Mouse (Mus musculus): ENCODE measurements around the gene Esrra.

Gene Esrra

DNA sequence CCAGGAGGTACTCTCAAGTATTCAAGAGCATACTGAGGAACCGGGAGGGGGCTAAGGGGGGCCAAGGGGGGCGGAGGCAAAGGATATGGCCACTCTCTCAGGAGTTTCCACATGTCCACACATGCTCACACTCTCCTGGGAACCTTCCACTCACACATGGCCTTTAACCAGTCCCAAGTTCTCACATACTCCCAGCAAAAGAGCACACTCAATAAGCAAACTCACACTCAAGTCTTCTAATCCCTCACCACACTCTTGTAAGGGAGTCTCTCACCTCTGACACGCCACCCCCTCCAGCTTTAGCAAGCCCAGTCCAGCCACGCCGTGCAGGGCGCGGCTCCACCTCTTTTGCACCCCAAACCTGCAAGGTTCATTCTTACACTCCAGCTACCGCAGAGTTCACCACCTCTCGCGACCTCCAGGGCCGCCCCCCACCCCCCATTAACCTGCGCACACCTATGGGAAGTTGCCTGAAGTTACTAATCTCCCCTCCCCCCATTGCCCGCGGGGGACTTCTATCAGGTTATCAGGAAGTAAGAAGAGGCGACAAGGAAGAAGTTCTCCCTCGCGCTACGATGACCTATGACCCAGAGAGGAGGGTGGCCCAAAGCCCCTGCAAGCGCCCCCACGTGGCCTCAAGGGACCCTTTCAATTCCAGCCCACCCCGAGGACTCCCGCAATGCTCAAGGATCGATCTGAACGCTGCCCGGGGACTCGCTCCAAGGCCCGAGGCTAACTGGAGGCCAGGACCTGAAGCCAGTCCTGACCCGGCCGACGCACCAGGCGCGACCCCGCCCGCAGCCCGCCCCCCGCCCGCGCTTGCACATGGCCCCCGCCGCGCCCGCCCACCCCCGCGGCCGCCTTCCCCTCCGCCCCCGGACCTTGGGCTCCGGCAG lies 624 bp downstream of the Esrra start:
- WGBS, result 3% methylated on average over 48 of the region's 48 CpGs

DNA sequence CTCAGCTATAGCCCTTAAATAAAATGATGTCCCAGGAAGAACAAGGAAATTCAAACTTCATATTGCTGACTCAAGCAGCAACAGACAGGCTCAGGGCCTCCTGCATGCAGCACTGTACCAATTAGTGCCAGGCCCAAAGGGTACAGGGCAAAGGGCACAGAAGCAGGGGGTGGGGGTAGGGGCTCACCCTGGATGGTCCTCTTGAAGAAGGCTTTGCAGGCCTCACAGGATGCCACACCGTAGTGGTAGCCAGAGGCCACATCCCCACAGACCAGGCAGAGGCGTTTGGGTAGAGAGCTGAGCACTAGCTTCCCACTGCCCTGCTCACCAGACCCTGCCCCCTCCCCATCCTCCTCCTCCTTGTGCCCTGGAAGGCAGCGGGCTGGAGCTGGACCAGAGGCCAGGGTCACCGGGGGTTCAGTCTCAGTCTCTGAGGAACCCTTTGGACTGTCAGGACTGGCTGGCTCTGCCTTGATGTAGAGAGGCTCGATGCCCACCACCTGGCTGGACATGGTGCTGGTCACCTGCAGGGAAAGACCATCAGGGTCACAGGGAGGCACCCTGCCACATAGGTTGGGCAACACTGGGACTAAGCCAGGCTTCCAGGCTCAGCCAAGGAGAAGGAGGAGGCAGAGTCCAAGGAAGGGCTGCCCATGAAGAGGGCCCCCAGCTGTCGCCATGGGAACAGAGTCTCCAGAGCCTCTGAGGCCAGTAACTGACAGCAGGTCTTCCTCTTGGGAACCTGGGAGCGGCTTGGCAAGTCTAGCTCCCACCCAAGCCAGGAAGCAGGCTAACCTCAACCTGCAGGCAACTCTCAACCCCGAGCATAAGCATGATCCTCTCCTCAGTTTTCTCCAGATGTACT lies 1.5 kb downstream of the Esrra start:
- 42% methylated on average over 8 of the region's 8 CpGs for WGBS

DNA sequence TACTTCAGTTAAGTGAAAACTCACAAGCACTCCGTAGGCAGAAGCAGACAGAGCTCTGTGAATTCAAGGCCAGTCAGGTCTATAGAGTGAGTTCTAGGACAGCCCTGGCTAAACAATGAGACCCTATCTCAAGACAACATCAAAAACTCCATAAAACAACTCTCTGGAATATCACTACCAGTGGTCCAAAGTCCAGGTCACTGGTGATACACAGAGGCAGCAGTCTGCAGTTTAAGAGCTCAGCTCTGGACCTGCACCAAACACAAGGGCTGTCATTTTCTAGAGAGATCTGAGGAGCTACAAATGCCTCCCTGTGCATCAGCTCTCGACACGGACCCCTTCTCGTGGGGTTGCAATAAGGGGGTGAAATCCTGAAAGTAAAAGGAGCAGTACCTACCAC lies 3.3 kb downstream of the Esrra start:
- WGBS, result 85% methylated on average over 4 of the region's 4 CpGs

DNA sequence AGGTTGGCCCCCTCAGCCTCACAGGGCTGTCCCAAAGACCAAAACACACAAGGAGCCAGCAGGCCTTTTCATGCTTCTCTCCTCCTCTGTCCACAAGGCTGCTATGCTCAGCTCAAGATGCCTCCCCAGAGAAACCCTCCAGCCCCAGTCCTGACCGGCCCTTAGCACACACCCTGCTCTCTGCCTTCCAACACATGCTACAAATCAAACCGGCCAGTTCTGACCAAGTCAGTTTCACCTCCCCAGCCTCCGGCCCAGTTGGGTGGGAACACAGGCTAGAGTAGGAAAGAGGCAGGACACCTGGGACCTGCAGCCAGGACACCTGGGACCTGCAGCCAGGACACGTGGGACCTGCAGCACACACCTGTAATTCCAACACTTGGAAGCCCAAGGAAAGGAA lies 5.1 kb downstream of the Esrra start:
- WGBS, result 84% methylated on average over 4 of the region's 4 CpGs

DNA sequence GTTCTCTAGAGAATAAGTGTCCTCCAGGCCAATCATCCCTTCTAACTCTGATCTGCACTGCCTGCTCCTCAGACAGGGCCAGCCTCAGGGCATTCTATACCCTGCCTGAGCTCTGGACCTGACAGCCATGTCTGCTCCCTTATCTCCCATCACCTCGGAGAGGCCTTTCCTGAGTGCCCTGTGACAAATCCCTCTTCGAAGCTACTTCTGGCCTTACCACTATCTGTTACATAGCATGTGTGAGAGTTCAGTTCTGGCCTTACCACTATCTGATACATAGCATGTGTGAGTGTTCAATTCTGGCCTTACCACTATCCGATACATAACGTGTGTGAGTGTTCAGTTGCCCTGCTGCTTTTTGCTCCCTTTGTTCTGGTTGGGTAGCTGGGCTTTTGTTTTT lies 6.3 kb downstream of the Esrra start:
- WGBS, result 83% methylated on average over 4 of the region's 4 CpGs

DNA sequence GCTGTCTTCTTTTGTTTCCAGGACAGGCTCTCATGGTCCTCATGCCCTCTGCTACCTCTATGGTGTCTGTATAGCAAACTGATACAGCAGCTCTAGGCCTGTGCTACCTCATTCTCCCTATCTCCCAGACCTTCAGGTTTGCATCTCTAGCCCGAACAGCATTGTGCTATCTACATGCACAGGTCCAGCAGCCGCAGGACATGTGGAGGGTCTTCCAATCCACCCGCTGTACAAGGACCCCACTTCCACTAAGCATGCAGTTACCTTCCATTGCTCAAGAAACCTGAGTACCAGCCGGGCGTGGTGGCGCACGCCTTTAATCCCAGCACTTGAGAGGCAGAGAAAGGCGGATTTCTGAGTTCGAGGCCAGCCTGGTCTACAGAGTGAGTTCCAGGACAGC lies 7.1 kb downstream of the Esrra start:
- WGBS, result 96% methylated on average over 9 of the region's 9 CpGs

DNA sequence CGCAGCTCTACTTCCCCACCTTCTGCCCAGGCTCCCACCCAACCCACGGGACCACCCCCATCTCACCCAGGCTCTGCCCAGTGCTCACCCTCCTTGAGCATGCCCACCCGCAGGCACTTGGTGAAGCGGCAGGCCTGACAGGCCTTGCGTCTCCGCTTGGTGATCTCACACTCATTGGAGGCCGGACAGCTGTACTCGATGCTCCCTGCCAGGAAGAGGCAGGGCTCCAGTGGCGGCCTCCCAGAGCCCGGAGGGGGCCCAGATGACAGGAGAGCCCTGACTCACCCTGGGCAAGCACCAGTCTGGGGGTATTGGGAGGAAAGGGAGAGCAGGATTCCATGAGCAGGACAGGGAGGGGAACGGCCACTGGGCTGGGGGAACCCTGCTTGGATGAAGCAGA lies 7.6 kb downstream of the Esrra start:
- 72% methylated on average over 11 of the region's 11 CpGs for WGBS

DNA sequence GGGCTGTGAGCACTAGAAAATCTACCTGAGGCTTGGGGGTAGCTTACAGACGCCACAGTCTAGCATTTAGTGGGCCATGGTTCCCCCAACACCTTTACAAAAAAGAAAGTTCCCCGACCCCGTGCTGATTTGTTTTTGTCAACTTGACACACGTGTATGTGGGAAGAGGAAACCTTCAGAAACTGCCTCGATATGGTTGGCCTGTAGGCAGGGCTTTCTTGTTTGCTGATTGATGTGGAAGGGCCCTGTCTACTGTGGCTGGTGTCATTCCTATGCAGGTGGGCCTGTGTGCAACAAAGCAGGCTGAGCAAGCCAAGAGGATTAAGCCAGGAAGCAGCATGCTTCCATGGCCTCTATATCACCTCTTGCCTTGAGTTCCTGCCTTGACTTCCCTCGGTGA lies 8.6 kb downstream of the Esrra start:
- whole genome bisulfite sequencing, result 81% methylated on average over 6 of the region's 6 CpGs

DNA sequence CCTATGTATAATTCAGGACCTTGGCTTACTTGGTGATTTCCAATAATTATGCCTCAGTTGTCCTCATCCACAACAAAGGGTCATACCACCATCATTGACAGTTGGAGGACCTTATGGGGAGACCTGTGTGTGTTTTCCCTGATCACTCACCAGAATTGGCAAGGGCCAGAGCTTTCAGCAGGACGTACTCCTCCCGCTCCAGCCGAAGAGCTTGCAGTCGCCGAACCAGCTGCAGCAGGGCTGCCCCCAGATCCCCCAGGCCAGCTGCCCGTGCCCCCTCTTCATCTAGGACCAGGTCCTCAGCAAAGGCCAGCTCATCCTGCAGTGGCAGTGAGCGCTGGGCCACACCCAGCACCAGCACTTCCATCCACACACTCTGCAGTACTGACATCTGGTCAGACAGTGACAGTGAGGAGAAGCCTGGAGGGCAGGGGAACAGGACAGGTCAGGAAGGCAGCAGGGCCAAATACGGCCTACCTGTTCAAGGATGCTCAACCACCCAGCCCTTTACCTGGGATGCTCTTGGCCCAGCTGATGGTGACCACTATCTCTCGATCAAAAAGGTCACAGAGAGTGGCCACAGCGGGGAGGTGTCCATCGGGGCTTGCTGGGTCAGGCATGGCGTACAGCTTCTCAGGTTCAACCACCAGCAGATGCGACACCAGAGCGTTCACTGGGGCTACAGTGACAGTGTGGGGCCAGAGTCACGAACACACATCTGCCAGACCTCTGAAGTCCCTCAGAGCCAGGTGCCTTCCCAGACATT lies 9.2 kb downstream of the Esrra start:
- WGBS, result 93% methylated on average over 15 of the region's 15 CpGs

DNA sequence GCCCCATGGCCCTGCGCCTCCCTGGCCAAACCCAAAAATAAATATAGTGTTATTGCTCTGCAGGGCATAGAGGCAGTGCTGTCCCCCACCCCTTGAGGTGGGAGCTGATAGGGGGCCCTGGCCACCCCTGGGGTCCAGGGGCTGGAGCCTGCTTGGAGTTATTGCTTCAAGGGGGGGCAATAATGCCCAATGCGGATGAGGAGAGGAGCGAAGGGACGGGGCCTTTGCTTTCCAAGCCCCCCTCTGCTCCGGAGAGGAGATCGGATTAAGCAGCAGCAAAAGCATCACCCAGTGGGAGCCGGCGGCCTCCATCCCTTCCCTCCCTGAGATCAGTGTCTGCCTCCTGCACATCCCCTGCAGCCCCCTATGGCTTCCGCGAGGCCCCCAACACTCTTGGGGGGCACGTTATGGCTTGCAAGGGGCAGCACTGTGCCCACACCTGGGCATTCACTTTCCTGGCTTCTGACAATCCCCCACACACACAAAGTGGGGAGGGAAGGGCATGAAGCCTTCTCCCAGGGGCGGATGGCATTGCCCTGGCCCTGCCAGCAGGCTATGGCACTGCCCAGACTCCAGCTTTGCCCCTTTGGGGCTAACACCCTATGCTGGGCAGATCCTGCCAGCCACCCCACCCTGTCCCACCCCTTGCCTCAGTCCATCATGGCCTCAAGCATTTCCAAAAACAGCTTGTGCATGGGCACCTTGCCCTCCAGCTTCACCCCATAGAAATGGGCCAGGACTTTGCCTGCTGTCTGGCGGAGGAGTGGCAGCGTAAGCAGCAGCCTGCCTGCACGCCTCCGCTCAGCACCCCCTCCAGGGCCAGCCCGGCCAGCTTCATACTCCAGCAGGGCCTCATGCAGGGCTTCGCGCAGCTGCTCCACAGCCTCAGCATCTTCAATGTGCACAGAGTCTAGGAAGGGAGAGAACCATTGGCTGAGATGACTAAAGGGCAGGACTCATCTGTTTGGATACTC lies 10.2 kb downstream of the Esrra start:
- 73% methylated on average over 19 of the region's 19 CpGs for WGBS

DNA sequence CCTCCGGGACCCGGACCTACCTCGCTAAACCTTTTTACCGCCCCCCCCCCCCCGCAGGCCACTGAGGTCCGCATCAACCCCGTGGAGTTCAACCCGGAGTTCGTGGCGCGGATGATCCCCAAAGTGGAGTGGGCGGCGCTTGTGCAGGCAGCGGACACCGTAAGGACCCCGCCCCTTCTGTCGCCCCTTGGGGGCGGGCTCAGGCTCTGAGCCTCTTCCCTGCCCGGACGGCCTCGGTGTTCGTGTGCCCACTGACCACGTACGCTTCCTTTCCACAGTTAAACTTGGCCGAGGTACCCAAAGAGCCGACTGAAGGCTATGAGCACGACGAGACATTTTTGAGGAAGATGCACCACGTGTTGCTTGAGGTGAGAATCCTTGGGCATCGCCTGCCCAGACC lies 11.3 kb downstream of the Esrra start:
- under 1% methylated on average over 30 of the region's 30 CpGs for WGBS

DNA sequence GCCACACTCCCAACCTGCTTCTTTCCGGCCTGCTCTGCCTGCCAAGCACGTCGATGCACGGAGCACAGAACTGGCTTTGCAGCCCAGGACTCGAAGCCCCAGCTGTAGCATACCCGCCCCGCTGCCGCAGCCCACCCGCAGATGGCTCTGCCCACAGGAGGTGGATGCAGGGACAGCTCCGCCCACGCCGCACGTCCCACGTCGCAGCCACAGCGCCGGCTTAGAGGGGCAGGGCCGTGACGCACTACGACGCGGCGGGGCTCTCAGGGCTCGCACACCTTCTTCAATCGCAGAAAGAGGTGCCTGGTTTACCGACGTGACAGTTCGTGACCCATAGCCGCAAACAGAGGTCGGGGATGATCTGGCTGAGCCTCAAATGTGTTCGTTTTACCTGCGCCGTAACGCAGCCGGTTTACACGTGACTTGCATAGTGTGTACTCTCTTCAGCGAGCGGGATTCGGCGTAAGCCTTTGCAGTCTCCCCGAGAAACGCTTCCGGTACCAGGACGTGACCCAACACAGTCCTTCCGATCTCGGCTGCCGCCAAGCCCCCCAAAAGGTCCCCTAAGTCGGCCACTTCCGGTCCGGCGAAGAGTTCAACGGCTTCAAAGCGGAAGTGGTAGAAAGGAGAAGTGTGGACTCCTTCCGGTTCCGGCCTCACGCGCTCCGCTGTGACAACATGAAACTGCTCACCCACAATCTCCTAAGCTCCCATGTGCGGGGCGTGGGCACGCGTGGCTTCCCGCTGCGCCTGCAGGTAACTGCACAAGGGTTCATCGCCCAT lies 11.9 kb downstream of the Esrra start, which contains the start of the genes Trmt112 and Prdx5:
Gene Trmt112 (plus strand): TSS at position 192 of the 783 bp plus-strand sequence.
Gene Prdx5 (minus strand): TSS at position 600 of the 783 bp plus-strand sequence.
- WGBS, result under 1% methylated on average over 65 of the region's 65 CpGs

DNA sequence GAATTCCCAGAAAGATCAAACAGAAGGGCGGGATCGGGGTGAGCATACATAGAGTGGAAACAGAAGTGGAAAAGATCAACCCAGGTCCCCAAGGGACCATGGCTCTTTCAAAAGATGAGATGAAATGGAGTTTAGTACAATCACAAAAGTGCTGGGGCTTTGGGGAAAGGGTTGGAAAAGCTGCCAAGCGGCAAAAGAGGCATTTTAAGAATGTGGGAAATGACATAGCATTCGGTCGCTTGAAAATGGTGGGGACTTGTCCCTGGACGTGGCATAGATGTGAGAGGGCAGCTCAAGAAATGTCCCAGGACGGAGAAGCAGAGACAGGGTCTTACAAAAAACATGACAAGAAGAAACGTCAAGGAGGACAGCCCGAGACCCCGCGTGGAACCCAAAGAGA lies 12.6 kb downstream of the Esrra start:
- WGBS, result 4% methylated on average over 11 of the region's 11 CpGs

DNA sequence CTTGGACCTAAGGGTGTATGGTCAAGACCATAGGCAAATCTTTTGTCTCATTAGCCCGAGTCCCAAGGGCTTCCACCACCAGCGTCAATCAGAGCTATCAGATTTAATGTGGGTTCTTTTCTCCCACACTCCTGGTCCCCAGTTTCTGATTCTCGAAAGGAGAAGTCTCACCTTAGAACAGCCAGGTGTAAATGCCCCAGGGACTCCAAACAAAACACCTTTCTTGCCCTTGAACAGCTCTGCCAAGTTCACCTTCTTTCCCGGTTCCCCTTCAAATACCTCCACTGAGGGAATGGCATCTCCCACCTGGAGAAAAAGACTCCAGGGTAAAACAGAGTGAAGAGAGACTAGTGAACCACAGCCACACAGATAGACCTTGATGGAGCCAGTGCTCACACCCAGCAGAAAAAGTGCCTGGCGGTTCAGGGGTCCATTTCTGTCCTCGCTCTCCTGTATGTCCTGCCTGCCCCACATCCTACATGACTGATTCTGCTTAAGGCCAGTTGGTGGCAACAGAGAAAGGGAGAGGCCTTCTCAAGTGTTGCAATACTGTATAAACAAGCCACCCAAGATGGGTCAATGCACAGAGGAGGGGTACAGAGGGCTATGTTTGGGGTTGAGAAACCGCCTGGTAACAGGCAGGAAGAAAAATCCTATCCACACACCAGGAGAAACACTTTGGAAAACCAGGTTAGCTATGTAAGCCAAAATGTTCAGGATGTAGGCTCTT lies 13.6 kb downstream of the Esrra start:
- 77% methylated on average over 7 of the region's 7 CpGs for WGBS

DNA sequence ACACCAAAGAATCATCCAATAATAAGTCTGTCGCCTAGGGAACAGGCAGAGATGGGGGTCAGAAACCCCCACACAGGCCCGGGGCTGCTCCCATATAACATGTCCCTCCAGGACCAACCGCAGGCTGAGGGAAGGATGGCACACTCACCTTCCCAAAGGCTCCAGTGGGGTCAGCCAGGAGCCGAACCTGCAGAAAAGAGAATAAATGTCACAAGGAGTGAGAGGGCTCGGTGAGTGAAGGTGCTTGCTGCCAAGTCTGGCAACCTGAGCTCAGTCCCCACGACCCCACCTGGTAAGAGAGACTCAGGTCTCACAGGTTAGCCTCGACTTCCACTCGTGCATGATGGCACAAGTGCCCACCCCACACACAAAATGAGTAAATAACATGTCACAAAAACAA lies 14.5 kb downstream of the Esrra start:
- 86% methylated on average over 8 of the region's 8 CpGs for WGBS

DNA sequence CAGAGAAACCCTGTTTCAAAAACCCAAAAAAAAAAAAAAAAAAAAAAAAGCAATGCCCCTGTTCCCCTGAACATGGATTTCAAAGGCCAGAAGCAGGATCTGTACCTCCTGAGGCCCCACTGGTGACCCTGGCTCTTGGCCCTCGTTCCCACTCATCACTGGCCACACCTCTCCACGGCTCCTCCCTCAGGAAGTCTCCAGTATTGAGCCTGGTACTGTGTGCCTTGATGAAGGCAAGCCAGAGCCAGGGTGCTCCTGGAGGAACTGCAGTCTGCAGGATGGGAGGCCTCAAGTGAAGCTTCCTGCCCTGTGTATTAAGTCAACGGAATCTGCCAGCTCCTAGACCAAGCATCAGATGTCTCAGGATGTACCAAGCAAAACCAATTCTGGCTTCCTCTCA lies 15.4 kb downstream of the Esrra start:
- WGBS, result 76% methylated on average over 3 of the region's 3 CpGs

DNA sequence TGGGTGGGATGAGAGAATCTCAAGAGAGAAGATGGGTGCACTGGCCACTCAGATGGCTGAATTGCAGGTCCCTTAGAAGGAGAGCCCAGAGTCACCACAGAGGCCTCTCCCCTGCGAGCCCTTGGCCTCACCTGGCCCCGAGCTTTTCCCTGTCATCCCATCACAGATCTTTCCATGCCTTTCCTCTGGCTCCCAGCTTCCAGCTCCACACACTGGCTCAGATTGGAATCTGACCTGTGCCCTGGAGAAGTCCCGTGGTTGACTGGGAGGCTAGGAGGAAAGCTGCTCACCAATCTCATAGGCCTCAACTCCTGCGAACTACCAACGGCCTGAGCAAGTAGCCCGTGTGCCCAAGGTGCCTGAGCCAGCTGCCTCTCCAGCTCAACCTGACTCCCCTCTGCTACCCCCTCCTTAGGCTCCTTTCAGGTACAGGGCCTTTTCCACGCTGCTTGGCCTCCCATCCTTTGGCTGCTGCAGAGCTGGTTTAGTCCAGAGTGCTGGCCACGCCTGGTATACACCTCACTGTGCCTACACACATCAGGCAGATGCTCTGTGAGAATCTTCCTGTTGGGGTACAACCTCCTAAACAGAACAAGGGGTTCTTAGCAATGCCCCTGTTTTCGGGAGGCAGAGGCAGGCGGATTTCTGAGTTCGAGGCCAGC lies 16.0 kb downstream of the Esrra start:
- 94% methylated on average over 11 of the region's 11 CpGs for WGBS

DNA sequence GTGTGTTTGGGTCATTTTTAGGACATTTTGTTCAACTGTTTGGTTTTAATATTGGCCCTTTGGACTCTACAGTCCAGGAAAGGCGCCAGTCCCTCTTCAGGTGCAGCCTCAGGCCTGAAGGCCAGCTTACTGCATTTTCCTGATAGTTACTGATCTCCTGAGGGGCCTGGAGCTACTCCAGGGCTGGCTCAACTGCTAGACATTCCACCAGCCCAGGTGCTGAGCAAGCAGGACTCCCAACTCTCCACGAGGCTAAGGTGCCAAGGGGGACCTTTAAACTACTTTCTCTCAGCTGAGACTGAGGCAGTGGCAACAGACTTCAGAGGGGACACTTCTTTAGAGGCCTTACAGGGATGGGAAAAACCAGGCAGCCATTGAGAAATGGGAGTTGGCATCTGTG lies 16.8 kb downstream of the Esrra start:
- 82% methylated on average over 2 of the region's 2 CpGs for WGBS

DNA sequence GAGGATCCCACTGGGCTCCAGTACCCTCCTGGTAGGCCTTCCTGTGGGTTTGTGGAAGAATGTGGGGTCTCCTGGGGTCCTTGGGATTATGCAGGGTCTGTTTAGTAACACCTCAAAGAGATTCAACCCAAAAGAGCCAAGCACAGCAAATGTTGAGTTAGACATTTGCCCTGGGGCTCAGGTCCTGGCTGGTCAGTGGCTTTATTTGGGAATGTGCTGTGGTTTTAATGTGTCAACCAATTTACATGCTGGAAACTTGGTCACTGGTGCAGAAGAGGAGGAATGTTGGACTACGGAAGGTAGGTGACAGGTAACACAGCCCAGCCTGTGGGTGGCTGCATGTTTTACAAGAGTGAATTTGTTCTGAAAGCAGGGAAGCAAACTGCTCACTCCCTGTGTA lies 18.6 kb downstream of the Esrra start:
- 74% methylated on average over 1 of the region's 1 CpGs for WGBS

Data from cerebral cortex, adult 2 months (tissue).